Mouse (Mus musculus) forebrain, embryonic 14.5 days (tissue): ENCODE results near the gene Chst8. TPM values are rescaled to one million over a fixed set of nuclear protein-coding genes. Genes with fewer than 3 reads are reported as not detected.

Source experiments
- ATAC-seq: fragments of 200-750 bp; cut with Nextera tagmentation; 2 replicates; pipeline ENCODE4 v1.8.0; 2017; ENCODE audit warnings: mild to moderate bottlenecking, moderate library complexity
- DNase-seq: peaks from one replicate; pipeline ENCODE4 v3.0.0-alpha.2; 2015; ENCODE audit warnings: low spot score
- H3K27ac ChIP-seq: fragments of 300-500 bp; sonication (generic); 2 replicates; pipeline ENCODE4 v1.5.1; 2014; ENCODE audit warnings: low read depth, mild to moderate bottlenecking, control low read depth, low read length, moderate library complexity
- H3K27me3 ChIP-seq: fragments of 300-500 bp; sonication (generic); replicated peaks from 2 replicates; pipeline ENCODE4 v1.6.1; 2014; ENCODE audit warnings: low read length, control low read depth, mixed read lengths; ENCODE audit not compliant: control insufficient read depth, insufficient read depth
- H3K36me3 ChIP-seq: fragments of 300-500 bp; sonication (generic); 2 replicates; pipeline ENCODE4 v1.6.1; 2014; ENCODE audit warnings: low read length, control low read depth; ENCODE audit not compliant: control insufficient read depth, insufficient read depth
- H3K4me1 ChIP-seq: fragments of 300-500 bp; sonication (generic); 2 replicates; pipeline ENCODE4 v1.6.1; 2014; ENCODE audit warnings: antibody characterized with exemption, low read length, control low read depth; ENCODE audit not compliant: control insufficient read depth, insufficient read depth
- H3K4me2 ChIP-seq: fragments of 300-500 bp; sonication (generic); 2 replicates; pipeline ENCODE4 v1.6.1; 2014; ENCODE audit warnings: mild to moderate bottlenecking, control low read depth, low read length
- H3K4me3 ChIP-seq: fragments of 300-500 bp; sonication (generic); 2 replicates; pipeline ENCODE4 v1.5.1; 2014; ENCODE audit warnings: low read depth, low read length, control low read depth
- H3K9ac ChIP-seq: fragments of 300-500 bp; sonication (generic); 2 replicates; pipeline ENCODE4 v1.6.1; 2014; ENCODE audit warnings: mild to moderate bottlenecking, low read length, control low read depth, moderate library complexity
- H3K9me3 ChIP-seq: fragments of 300-500 bp; sonication (generic); replicated peaks from 2 replicates; pipeline ENCODE4 v1.6.1; 2016; ENCODE audit warnings: low read length, control low read depth, mixed read lengths; ENCODE audit not compliant: control insufficient read depth
- WGBS: fragments of 180-500 bp; shearing (Covaris S2); extraction: QIAGEN DNeasy Blood & Tissue Kit; methylation state at CpG from one replicate; pipeline ENCODE4 v1.1.7; 2014; 5-methylcytosine and 5-hydroxymethylcytosine counted together
- polyA plus RNA-seq: library from polyadenylated mRNA; unstranded; fragments of >200 nt; fragmentation: Nextera tagmentation; extraction: Ambion mirVana; gene quantifications from 2 replicates; pipeline ENCODE4 v1.2.1, GENCODE M21; 2014

Chst8 gene
- polyA plus RNA-seq, 1 experiment from 2014 or later, result 9.2 TPM

DNA sequence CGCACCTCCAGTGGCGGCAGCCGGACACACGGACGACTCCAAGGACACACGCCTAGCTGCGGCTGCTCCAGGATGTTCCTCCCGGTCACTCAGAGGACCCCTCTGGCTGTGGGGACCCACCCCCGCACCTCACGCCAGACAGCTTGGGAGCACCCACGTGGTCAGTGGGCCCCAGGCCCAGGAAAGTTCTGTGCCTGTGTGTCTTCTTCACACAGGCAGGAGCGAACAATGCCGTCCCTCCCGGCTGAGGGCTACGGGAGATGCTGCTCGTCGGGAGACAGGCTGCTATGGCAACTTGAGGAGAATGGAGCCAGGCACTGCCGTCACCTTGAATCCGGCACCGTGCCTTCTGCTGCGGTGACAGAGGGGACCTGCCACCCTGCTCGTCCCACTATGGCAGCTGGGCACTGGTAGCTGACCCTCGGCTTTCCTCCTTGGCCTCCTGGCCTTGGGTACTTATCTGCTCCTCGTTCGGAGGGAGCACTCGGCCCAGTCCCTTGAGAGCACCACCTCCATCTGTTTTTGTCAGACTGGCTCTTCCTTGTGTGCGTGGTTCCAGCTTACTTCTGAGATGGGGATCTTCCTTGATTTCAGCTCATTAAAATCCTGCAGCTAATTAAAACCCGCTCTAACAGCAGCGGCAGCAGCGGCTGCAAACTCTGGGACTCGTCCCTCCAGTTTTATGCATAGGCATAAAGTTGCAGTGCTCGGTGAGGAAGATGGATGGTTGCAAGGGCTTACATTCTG, 59.2 kb downstream of the Chst8 start:
- Histone ChIP-seq H3K27me3 (no peaks in the 10 kb centered on the region), H3K9me3 (no peaks in the 10 kb centered on the region), H3K36me3 (no peaks in the 10 kb centered on the region), H3K4me3 (no peak overlapping the region), H3K4me2 (peak overlapping the region; percentile 31; the same call in 1 of the 2 replicates), H3K9ac (no peak overlapping the region), H3K27ac (peak overlapping the region; percentile 27; the same call in 1 of the 2 replicates), H3K4me1 (peaks cover 10% of the 10 kb centered on the region)
- DNase-seq (peak; percentile 59), ATAC-seq (peak; percentile 40)
- 54% methylated on average over 32 of the region's 32 CpGs for WGBS

DNA sequence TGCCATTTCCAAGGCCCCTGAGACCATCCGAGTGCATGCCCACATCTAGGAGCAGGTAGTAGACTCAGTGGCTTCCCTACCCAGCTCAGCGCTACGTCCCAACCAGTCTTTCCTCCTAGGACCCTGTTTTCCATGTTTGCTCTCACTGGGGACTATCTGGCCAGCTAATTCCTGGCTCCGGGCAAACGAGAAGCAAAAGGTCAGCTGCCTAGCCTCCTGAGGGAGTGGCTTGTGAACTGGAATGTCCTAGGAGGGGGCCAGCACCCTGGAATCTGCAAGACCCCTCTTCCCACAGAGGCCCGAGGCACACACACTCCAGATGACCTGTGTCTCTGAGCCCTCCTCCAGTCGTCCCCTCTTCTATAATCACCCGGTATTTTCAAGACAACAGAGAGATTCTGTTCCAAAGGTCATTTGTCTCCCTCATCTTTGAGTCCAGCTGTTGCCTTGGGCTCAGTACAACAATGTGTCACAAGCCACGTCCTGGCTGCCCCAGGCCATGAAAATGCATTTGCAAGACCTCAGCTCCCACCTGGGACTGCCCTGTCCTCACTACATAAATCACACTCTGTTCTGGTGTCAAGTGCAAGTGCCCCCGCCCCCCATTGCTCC, 60.3 kb downstream of the Chst8 start:
- 61% methylated on average over 10 of the region's 10 CpGs for WGBS
- peaks cover 10% of the 10 kb centered on the region for H3K4me1 ChIP-seq
- H3K9me3 ChIP-seq, result no peaks in the 10 kb centered on the region
- H3K27me3 ChIP-seq, result no peaks in the 10 kb centered on the region
- no peak overlapping the region for H3K27ac ChIP-seq
- H3K9ac ChIP-seq, result no peak overlapping the region
- ATAC-seq (no peak), DNase-seq (no peak)
- H3K4me2 ChIP-seq, result no peak overlapping the region
- no peak overlapping the region for H3K4me3 ChIP-seq
- H3K36me3 ChIP-seq, result no peaks in the 10 kb centered on the region

DNA sequence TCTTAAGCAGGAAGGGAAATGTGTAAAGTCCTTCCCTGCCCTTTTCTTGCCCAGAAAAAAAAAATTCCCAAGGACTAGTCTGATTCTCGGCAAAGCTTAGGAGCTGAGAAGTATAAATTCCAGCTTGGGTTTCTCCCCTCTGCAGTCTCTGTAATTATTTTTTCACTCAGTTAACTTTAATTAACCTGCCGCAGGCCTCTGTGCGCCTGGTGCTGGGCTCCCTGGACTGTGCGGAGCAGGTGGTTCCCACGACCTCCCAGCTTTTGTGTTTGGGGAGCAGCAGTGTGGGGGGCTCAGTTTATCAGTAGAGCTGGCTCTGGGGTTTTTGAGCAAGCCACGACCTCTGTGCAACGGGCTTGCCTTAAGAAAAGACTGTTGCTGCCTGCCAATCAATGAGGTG, 62.2 kb downstream of the Chst8 start:
- WGBS, result 22% methylated on average over 7 of the region's 7 CpGs
- ATAC-seq (0 out of 2 replicates have a peak, but pooled peaks have one; percentile 18), DNase-seq (no peak)
- H3K4me2 ChIP-seq, result no peak overlapping the region
- no peak overlapping the region for H3K9ac ChIP-seq
- H3K9me3 ChIP-seq, result no peaks in the 10 kb centered on the region
- no peak overlapping the region for H3K4me3 ChIP-seq
- peaks cover 10% of the 10 kb centered on the region for H3K4me1 ChIP-seq
- H3K27ac ChIP-seq, result no peak overlapping the region
- no peaks in the 10 kb centered on the region for H3K27me3 ChIP-seq
- no peaks in the 10 kb centered on the region for H3K36me3 ChIP-seq

DNA sequence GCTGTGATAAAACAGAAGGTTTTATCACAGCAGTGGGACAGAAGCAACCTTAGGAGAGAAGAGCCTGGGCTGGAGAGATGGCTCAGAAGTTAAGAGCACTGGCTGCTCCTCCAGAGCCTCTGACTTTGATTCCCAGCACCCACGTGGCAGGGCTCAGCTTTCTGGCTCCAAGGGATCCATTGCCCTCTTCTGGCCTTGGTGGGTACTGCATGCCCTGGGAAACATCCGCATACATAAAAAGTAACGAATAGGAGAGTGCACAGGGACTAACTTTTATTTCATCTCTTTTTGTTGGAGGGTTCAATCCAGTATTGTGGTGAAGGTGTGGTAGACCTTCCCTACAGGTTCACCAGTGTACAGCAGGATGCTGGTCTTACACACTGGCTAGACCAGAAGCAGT, 62.8 kb downstream of the Chst8 start:
- no peak overlapping the region for H3K9ac ChIP-seq
- DNase-seq, result no peak

DNA sequence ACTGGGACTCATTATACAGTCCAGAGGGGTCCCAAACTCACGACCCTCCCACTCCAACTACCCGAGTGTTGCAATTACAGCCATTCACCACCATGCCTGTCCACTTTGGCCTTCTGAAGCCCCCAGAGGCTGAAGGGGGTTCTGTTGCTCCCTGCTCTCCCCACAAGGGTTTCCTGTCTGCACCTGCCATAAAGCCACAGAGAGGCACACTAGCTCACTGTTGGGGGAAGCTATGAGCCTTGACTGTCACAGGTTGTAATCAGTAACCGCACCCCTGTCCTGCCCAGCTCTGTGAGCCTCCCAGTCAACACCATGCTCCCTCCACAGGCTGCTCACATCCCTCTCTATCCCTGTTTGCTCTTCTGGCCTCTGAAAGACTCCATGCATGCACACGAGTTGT, 64.0 kb downstream of the Chst8 start:
- 74% methylated on average over 4 of the region's 4 CpGs for WGBS

More for the DNA sequence above, 62.8 kb downstream of the Chst8 start:
- 45% methylated on average over 3 of the region's 3 CpGs for WGBS
- H3K4me2 ChIP-seq, result no peak overlapping the region
- no peak overlapping the region for H3K4me3 ChIP-seq
- H3K4me1 ChIP-seq, result peaks cover 10% of the 10 kb centered on the region
- no peak for ATAC-seq
- H3K27me3 ChIP-seq, result no peaks in the 10 kb centered on the region
- no peaks in the 10 kb centered on the region for H3K9me3 ChIP-seq
- no peak overlapping the region for H3K27ac ChIP-seq
- H3K36me3 ChIP-seq, result no peaks in the 10 kb centered on the region

DNA sequence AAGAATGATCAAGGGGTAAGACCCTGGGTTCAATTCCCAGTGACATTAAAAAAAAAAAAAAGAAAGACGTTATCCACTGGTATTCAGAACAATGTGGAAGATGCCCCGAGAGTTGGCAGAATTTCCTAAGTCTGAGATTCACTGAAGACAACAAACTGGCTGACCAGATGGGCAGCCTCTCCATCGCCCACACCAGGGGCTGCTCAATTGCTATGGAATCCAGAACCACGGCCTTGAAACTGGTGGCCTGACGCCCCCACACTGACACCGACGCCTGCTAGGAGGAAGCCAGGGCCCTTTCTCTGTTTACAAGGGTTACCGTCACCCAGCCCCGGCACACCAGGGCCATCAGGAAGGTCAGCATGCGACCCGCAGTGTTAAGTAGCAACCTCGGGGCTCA, 64.8 kb downstream of the Chst8 start:
- Histone ChIP-seq H3K36me3 (no peaks in the 10 kb centered on the region), H3K4me2 (no peak overlapping the region), H3K9me3 (no peaks in the 10 kb centered on the region), H3K9ac (no peak overlapping the region), H3K4me1 (peaks cover 4% of the 10 kb centered on the region; the same call in 1 of the 2 replicates), H3K4me3 (no peak overlapping the region), H3K27ac (no peak overlapping the region), H3K27me3 (no peaks in the 10 kb centered on the region)
- ATAC-seq (no peak), DNase-seq (no peak)
- 89% methylated on average over 12 of the region's 12 CpGs for WGBS

More for the DNA sequence above, 64.0 kb downstream of the Chst8 start:
- ATAC-seq, result no peak
- no peak overlapping the region for H3K9ac ChIP-seq
- no peak for DNase-seq
- peaks cover 9% of the 10 kb centered on the region for H3K4me1 ChIP-seq
- H3K4me3 ChIP-seq, result no peak overlapping the region
- no peaks in the 10 kb centered on the region for H3K27me3 ChIP-seq
- H3K36me3 ChIP-seq, result no peaks in the 10 kb centered on the region
- no peak overlapping the region for H3K4me2 ChIP-seq
- no peak overlapping the region for H3K27ac ChIP-seq
- H3K9me3 ChIP-seq, result no peaks in the 10 kb centered on the region

DNA sequence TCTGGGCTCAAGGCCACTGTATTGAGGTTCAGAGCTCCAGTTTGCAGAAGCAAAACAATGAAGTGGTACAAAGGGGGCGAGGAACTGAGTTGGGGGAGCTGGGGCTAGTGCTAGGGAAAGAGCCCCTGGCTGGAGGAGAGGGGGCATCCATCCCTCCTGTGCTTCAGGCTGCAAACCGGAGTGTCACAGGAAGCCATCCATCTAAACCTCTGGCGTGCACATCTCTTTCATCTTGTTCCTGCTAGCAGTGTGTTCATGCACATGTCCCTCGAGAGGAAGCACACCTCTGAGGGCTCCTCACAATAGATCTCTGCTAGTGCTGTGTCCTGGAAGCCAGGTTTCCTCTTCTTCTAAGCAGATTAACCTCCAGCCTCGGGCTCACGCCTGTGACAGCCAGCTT, 65.9 kb downstream of the Chst8 start:
- no peaks in the 10 kb centered on the region for H3K36me3 ChIP-seq
- no peaks in the 10 kb centered on the region for H3K9me3 ChIP-seq
- H3K4me2 ChIP-seq, result no peak overlapping the region
- H3K4me1 ChIP-seq, result no peaks in the 10 kb centered on the region
- no peak overlapping the region for H3K4me3 ChIP-seq
- no peaks in the 10 kb centered on the region for H3K27me3 ChIP-seq
- WGBS, result 56% methylated on average over 6 of the region's 6 CpGs
- no peak overlapping the region for H3K27ac ChIP-seq
- ATAC-seq (no peak), DNase-seq (no peak)
- no peak overlapping the region; the same call in 1 of the 2 replicates for H3K9ac ChIP-seq

DNA sequence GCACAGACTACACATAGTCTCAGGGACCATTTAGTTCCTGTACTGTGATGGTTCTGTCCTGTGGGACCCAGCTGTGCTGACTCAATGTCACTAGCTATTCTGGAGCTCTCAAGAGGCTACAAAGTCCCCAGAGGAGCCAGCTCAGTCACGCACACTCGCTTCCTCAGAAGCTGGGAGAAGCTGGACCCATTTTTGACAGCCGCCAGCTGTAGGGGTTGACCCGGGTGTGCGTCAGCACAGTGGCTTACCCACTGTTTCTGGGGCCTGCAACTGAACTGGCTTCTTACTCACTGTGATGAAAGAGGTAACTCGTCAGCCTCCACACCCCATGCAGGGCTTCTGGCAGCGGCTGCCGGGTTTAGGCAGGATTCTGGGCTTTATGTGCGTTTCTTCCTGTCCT, 66.3 kb downstream of the Chst8 start:
- WGBS, result 52% methylated on average over 9 of the region's 9 CpGs
- ATAC-seq, result no peak
- no peaks in the 10 kb centered on the region for H3K4me1 ChIP-seq
- H3K9me3 ChIP-seq, result no peaks in the 10 kb centered on the region
- no peak overlapping the region; the same call in 1 of the 2 replicates for H3K9ac ChIP-seq
- H3K27me3 ChIP-seq, result no peaks in the 10 kb centered on the region
- no peak overlapping the region for H3K27ac ChIP-seq
- H3K36me3 ChIP-seq, result no peaks in the 10 kb centered on the region
- H3K4me3 ChIP-seq, result no peak overlapping the region
- DNase-seq, result no peak
- H3K4me2 ChIP-seq, result no peak overlapping the region

DNA sequence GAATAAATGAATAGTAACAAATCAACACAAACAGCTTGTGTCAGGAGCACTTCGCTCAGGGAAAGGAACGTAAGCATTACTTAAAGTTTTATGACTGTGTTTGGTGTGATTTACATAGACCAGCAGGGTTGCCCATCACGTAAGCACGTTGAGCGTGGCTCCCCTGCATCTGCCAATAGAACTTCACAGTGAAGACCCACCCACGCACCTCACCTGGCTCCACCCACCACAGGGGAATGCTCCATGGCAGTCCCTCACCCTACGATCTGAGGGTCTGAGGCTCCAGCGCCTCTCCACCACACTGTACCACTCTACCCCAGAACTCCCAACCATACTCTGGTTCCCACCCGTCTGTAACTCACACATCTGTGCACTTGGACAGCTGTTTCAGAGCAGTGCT, 67.1 kb downstream of the Chst8 start:
- Histone ChIP-seq H3K27ac (no peak overlapping the region), H3K4me3 (no peak overlapping the region), H3K9me3 (no peaks in the 10 kb centered on the region), H3K27me3 (no peaks in the 10 kb centered on the region), H3K4me1 (no peaks in the 10 kb centered on the region), H3K9ac (no peak overlapping the region), H3K36me3 (no peaks in the 10 kb centered on the region), H3K4me2 (no peak overlapping the region)
- ATAC-seq, result no peak
- no peak for DNase-seq
- 77% methylated on average over 9 of the region's 9 CpGs for WGBS
